Mouse (Mus musculus): ENCODE measurements around the gene Cxadr.

Cxadr gene

GRCm38 (mm10) chr16:78371491-78372046 lies 70.3 kb downstream of the Cxadr start:
- no peak for DNase-seq (ENCODE audit: low read depth, low spot score)

GRCm38 (mm10) chr16:78372786-78373185 lies 71.5 kb downstream of the Cxadr start:
- DNase-seq (ENCODE audit: low read depth, low spot score): no peak

GRCm38 (mm10) chr16:78373743-78374142 lies 72.5 kb downstream of the Cxadr start:
- no peak for DNase-seq (ENCODE audit: low read depth, low spot score)

- DNase-seq (ENCODE audit: low read depth, low spot score): no peak
Measured at GRCm38 (mm10) chr16:78375222-78375621, 73.9 kb downstream of the Cxadr start.

GRCm38 (mm10) chr16:78375821-78376691 lies 74.8 kb downstream of the Cxadr start:
- no peak for DNase-seq (ENCODE audit: low read depth, low spot score)

- DNase-seq (ENCODE audit: low read depth, low spot score): peak; percentile 72
Measured at GRCm38 (mm10) chr16:78376745-78377570, 75.7 kb downstream of the Cxadr start, which contains the start of gene Btg3. Gene Btg3, minus strand, starts transcription at chr16:78377192.

- DNase-seq (ENCODE audit: low read depth, low spot score): no peak
Measured at GRCm38 (mm10) chr16:78378493-78378892, 77.2 kb downstream of the Cxadr start.

GRCm38 (mm10) chr16:78389122-78389521 lies 87.8 kb downstream of the Cxadr start:
- DNase-seq (ENCODE audit: low read depth, low spot score): no peak

- no peak for DNase-seq (ENCODE audit: low read depth, low spot score)
Measured at GRCm38 (mm10) chr16:78389986-78390385, 88.7 kb downstream of the Cxadr start.

GRCm38 (mm10) chr16:78391354-78391753 lies 90.1 kb downstream of the Cxadr start:
- no peak for DNase-seq (ENCODE audit: low read depth, low spot score)

GRCm38 (mm10) chr16:78398734-78399133 lies 97.4 kb downstream of the Cxadr start:
- no peak for DNase-seq (ENCODE audit: low read depth, low spot score)

- no peak for DNase-seq (ENCODE audit: low read depth, low spot score)
Measured at GRCm38 (mm10) chr16:78399423-78399822, 98.1 kb downstream of the Cxadr start.

GRCm38 (mm10) chr16:78402316-78402715 lies 101.0 kb downstream of the Cxadr start:
- no peak for DNase-seq (ENCODE audit: low read depth, low spot score)

GRCm38 (mm10) chr16:78406657-78407056 lies 105.4 kb downstream of the Cxadr start:
- DNase-seq (ENCODE audit: low read depth, low spot score): no peak

GRCm38 (mm10) chr16:78407855-78408254 lies 106.6 kb downstream of the Cxadr start:
- DNase-seq (ENCODE audit: low read depth, low spot score): no peak

Data from WW6 (cell line).